Mouse (Mus musculus) liver, adult 10 weeks (tissue): ENCODE data around the gene Ahnak2. TPM values are rescaled to one million over a fixed set of nuclear protein-coding genes. Genes with fewer than 3 reads are reported as not detected.

ENCODE experiments used
- polyA plus RNA-seq: library from polyadenylated mRNA; stranded (reverse); fragments of 350-450 nt; fragmentation: Illumina TruSeq; extraction: RNeasy Lipid Tissue Mini Kit (QIAGEN cat#74804); gene quantifications from one replicate; pipeline ENCODE4 v1.2.3, GENCODE M21; 2014; ENCODE audit warnings: low read depth, low replicate concordance

Gene Ahnak2
- polyA plus RNA-seq: not detected

GRCm38 (mm10) chr12:112801864-112802846 lies at the start of gene Ahnak2:
Ahnak2 (minus strand) TSS chr12:112802657.

GRCm38 (mm10) chr12:112829244-112829864 lies 26.9 kb upstream of the Ahnak2 start, which contains the start of gene Cdca4:
Cdca4 (minus strand) TSS chr12:112829423.

GRCm38 (mm10) chr12:112808587-112809364 lies 6.3 kb upstream of the Ahnak2 start, which contains the start of gene Clba1:
Clba1 (plus strand) TSS chr12:112808937.

GRCm38 (mm10) chr12:112760154-112760926 lies 42.1 kb downstream of the Ahnak2 start, which contains the start of gene Pld4:
Pld4 (plus strand) TSS chr12:112760655.

Other genes with a start within 250 kb of the Ahnak2 start
- gene Inf2, start 213.9 kb downstream of the Ahnak2 start, polyA plus RNA-seq: 2.8 TPM
- gene Adssl1, start 182.6 kb downstream of the Ahnak2 start, polyA plus RNA-seq: 4.6 TPM
- not detected for gene Siva1, start 158.0 kb downstream of the Ahnak2 start, polyA plus RNA-seq
- gene Akt1, start 127.8 kb downstream of the Ahnak2 start, polyA plus RNA-seq: 2.5 TPM
- gene Zbtb42, start 123.8 kb downstream of the Ahnak2 start, polyA plus RNA-seq: 0.16 TPM
- gene Cep170b, start 82.2 kb downstream of the Ahnak2 start, polyA plus RNA-seq: 8.8 TPM
- 3.4 TPM for gene Pld4, start 42.0 kb downstream of the Ahnak2 start, polyA plus RNA-seq
- gene Clba1, start 6.3 kb upstream of the Ahnak2 start, polyA plus RNA-seq: not detected
- gene Cdca4, start 26.8 kb upstream of the Ahnak2 start, polyA plus RNA-seq: 1.6 TPM
- not detected for gene Gpr132, start 65.6 kb upstream of the Ahnak2 start, polyA plus RNA-seq
- gene Jag2, start 127.1 kb upstream of the Ahnak2 start, polyA plus RNA-seq: not detected
- gene Nudt14, start 139.5 kb upstream of the Ahnak2 start, polyA plus RNA-seq: 1.1 TPM
- gene Btbd6, start 173.8 kb upstream of the Ahnak2 start, polyA plus RNA-seq: 1.5 TPM
- gene Brf1, start 198.0 kb upstream of the Ahnak2 start, polyA plus RNA-seq: 6.3 TPM
- 3.1 TPM for gene Pacs2, start 211.9 kb upstream of the Ahnak2 start, polyA plus RNA-seq